Mouse (Mus musculus) midbrain, embryonic 10.5 days (tissue): ENCODE measurements at regions not wholly inside any gene's neighbourhood (a gene's known extent, or its start where the extent isn't known, plus 50 kb on each side); places are given as distances from the start of the nearest gene placed in this dataset.
A peak's percentile ranks its signal among the peaks of the same experiment; 100 is the strongest.

Experiments used
- DNase-seq: peaks from one replicate; pipeline ENCODE4 v3.0.0-alpha.2; 2017; ENCODE audit warnings: low spot score
- H3K27ac ChIP-seq: fragments of 300-500 bp; sonication (generic); replicated peaks from 2 replicates; pipeline ENCODE4 v1.5.1; 2016; ENCODE audit warnings: mild to moderate bottlenecking
- H3K27me3 ChIP-seq: fragments of 300-500 bp; sonication (generic); 2 replicates; pipeline ENCODE4 v1.6.1; 2016; ENCODE audit warnings: low read depth, mild to moderate bottlenecking; ENCODE audit not compliant: poor library complexity, severe bottlenecking
- H3K36me3 ChIP-seq: fragments of 300-500 bp; sonication (generic); 2 replicates; pipeline ENCODE4 v1.6.1; 2016; ENCODE audit warnings: mild to moderate bottlenecking, moderate library complexity
- H3K4me1 ChIP-seq: fragments of 300-500 bp; sonication (generic); 2 replicates; pipeline ENCODE4 v1.6.1; 2016
- H3K4me3 ChIP-seq: fragments of 300-500 bp; sonication (generic); 2 replicates; pipeline ENCODE4 v1.5.1; 2016; ENCODE audit warnings: mild to moderate bottlenecking, moderate library complexity
- H3K9me3 ChIP-seq: fragments of 300-500 bp; sonication (generic); replicated peaks from 2 replicates; pipeline ENCODE4 v1.6.1; 2016; ENCODE audit warnings: mild to moderate bottlenecking
- WGBS: fragments of 180-500 bp; shearing (Covaris S2); methylation state at CpG from one replicate; pipeline ENCODE4 v1.1.7; 2016; 5-methylcytosine and 5-hydroxymethylcytosine counted together

DNA sequence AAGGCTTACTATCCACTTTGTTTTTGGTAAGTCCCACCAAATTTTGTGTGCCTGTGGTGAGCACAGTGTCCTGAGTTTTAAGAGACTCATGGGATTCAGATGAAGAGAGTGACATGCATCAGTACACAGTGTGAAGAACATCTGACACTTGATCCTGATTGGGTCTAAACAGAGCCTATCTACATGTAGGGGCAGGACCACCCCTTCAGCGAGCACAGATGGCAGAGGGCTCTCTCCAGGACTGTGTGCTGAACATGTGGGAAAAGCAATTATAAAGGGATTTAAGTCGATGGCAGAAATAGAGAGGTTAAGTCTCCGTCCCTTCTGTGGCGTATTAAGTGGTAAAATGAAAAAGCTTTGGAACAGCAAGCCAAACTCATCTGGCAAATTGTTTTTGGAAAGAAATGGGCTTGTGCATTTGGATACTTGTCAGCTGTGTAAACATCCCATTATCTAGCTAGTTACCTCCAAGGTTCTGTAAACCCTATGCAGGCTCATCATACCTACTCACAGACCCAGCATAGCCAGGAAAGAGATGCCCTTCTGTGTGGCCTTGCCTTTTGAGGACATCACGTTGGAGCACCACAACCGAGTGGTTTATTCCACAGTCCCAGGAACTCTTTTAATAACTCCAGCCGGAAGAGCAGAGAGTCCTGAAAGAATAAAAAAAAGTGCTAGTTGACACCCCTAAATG lies 381.3 kb upstream of the Cdh11 start:
- peaks cover 8% of the 10 kb centered on the region; the same call in 1 of the 2 replicates for H3K4me1 ChIP-seq
- no peaks in the 10 kb centered on the region for H3K9me3 ChIP-seq
- H3K27ac ChIP-seq = no peak overlapping the region
- peak; percentile 27 for DNase-seq
- H3K4me3 ChIP-seq = no peak overlapping the region
- no peaks in the 10 kb centered on the region for H3K36me3 ChIP-seq
- H3K27me3 ChIP-seq = no peaks in the 10 kb centered on the region
- 60% methylated on average over 7 of the region's 7 CpGs for WGBS

DNA sequence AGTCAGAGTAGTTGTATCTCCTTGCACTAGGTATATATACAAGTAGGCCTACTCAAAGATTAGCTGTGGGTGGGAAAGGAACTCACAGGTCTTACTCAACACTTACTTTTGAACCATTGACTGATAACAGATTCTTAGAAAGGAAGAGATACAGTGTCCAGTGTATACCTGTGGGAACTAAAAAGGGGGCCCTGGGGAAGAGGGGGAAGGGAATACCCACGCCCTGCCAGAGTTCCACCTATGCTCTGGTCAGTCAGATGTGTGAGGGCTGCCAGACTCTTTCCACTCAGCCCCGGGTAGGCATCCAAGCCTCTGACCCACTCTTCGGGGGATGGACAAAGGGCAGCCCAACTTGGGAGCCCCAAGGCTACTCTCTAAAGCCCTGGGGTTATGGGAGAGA lies 387.9 kb upstream of the Cdh11 start:
- no peaks in the 10 kb centered on the region for H3K27me3 ChIP-seq
- no peaks in the 10 kb centered on the region for H3K9me3 ChIP-seq
- no peak for DNase-seq
- WGBS = 82% methylated on average over 3 of the region's 3 CpGs
- no peak overlapping the region for H3K4me3 ChIP-seq
- H3K4me1 ChIP-seq = 0 out of 2 replicates have a peak, but pooled peaks cover 3% of the 10 kb centered on the region
- H3K27ac ChIP-seq = peak overlapping the region; percentile 55
- H3K36me3 ChIP-seq = no peaks in the 10 kb centered on the region

GRCm38 (mm10) chr8:103173803-103174429 lies 388.5 kb upstream of the Cdh11 start:
- Histone ChIP-seq H3K4me3 (no peak overlapping the region), H3K27me3 (no peaks in the 10 kb centered on the region), H3K36me3 (no peaks in the 10 kb centered on the region), H3K27ac (peak overlapping the region; percentile 55), H3K4me1 (0 out of 2 replicates have a peak, but pooled peaks cover 3% of the 10 kb centered on the region), H3K9me3 (no peaks in the 10 kb centered on the region)
- WGBS = 79% methylated on average over 5 of the region's 5 CpGs
- DNase-seq = no peak

DNA sequence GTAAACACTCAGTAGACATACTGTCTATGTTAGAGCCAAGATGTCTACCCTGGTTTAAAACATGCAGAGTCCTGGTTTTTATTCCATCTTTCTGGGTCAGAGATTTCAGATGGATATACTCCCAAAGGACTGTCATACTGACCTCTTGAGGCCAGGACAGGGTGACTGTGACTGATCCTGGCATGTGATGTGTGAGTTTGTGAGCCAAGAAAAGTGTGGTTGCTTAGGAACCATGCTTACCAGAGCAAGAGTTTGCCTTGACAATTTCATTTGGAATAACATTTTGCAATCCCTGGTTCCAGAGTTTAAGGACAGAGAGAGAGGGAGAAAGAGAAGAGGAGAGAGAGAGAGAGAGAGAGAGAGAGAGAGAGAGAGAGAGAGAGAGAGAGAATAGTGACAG lies 395.2 kb upstream of the Cdh11 start:
- no peak for DNase-seq
- Histone ChIP-seq H3K9me3 (no peaks in the 10 kb centered on the region), H3K4me1 (no peaks in the 10 kb centered on the region)

DNA sequence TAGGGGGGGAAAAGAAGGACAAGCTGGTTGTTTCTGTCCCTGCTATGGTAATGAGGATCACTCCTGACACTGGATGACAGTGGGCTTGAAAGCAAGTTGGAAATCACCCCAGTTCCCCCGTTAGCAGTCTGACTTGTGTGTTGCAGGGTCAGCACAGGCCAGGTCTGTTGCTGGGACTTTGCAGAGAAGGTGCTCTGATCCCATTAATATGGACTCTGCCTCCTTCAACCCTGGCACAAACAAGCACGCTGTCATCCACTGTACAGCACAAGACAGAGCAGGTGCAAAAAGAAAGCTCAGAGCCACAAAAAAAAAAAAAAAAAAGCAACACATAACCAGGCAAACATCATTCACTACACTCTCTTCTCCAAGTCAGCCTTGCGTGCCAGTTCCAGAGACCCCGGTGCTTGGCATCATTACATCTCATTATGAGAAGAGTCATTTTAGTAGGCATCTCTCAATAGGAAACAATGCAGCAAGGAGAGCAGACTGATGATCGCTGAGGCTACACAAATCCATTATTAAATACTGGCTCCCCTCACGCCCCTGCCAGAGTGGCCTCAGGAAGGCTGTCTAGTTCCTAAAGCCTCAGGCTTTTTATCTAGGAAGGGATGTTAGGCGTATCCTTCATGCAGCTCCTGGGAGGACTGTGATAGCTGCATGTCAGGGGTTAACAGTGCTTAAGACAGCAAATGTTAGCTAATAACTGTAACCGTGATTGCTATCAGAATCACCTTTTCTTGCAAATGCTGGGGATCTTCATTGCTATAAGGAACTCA lies 403.5 kb upstream of the Cdh11 start:
- Histone ChIP-seq H3K4me1 (no peaks in the 10 kb centered on the region), H3K27me3 (no peaks in the 10 kb centered on the region), H3K36me3 (no peaks in the 10 kb centered on the region), H3K9me3 (0 out of 2 replicates have a peak, but pooled peaks cover 3% of the 10 kb centered on the region), H3K27ac (no peak overlapping the region), H3K4me3 (no peak overlapping the region)
- WGBS = 74% methylated on average over 8 of the region's 8 CpGs
- no peak for DNase-seq

More for the DNA sequence above, 395.2 kb upstream of the Cdh11 start:
- Histone ChIP-seq H3K4me3 (no peak overlapping the region), H3K27ac (no peak overlapping the region), H3K27me3 (no peaks in the 10 kb centered on the region), H3K36me3 (no peaks in the 10 kb centered on the region)

- Histone ChIP-seq H3K4me3 (no peak overlapping the region), H3K9me3 (0 out of 2 replicates have a peak, but pooled peaks cover 3% of the 10 kb centered on the region), H3K27ac (no peak overlapping the region), H3K36me3 (no peaks in the 10 kb centered on the region), H3K4me1 (0 out of 2 replicates have a peak, but pooled peaks cover 3% of the 10 kb centered on the region), H3K27me3 (no peaks in the 10 kb centered on the region)
- no peak for DNase-seq
- 83% methylated on average over 3 of the region's 3 CpGs for WGBS
Observed at GRCm38 (mm10) chr8:103198251-103198650, 412.8 kb upstream of the Cdh11 start.

GRCm38 (mm10) chr8:103199696-103200615 lies 414.5 kb upstream of the Cdh11 start:
- Histone ChIP-seq H3K4me3 (no peak overlapping the region), H3K36me3 (no peaks in the 10 kb centered on the region), H3K27me3 (no peaks in the 10 kb centered on the region), H3K9me3 (no peaks in the 10 kb centered on the region), H3K4me1 (0 out of 2 replicates have a peak, but pooled peaks cover 3% of the 10 kb centered on the region), H3K27ac (no peak overlapping the region)
- DNase-seq = no peak
- WGBS = 85% methylated on average over 11 of the region's 11 CpGs

DNA sequence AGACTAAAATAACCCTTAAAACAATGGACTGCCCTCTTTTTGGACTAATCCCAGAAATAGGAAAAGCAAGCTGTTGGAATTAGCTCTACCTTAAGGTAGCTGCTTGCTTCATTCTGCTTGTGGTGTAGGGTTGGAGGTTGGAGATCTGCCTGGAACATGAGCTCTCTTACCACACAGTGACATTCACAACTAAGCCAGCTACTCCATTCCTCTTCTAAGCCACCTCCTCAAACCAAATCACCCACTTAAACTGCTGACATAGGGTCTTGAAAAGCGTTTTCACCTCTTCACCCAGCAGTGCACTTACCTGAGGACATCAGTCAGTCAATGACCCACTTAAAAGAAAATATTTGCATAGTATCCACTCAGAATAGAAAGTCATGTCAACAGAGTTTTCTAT lies 418.3 kb upstream of the Cdh11 start:
- no peaks in the 10 kb centered on the region for H3K36me3 ChIP-seq
- no peaks in the 10 kb centered on the region for H3K27me3 ChIP-seq
- H3K4me1 ChIP-seq = 0 out of 2 replicates have a peak, but pooled peaks cover 3% of the 10 kb centered on the region
- no peaks in the 10 kb centered on the region for H3K9me3 ChIP-seq
- DNase-seq = no peak
- no peak overlapping the region for H3K4me3 ChIP-seq
- WGBS = 61% methylated on average over 1 of the region's 1 CpGs
- H3K27ac ChIP-seq = no peak overlapping the region

DNA sequence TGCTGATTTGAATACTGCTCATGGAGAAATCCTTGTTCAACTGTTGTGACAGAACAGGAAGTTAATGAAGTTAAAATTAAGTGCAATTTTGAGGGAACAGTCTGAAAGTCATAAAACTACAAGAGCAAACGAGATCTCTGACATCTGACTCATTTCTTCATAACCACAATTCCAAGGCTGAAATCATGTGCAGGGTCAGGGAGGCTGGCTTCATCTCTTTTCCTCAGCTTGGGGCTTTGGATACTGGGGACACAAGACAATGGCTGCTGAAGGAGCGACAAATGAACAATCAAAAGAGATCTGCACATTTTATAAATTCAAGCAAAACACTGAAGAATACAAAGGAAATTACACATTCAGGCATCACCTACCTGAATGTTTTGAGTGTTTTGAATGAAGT lies 429.2 kb upstream of the Cdh11 start:
- Histone ChIP-seq H3K4me1 (no peaks in the 10 kb centered on the region), H3K27me3 (no peaks in the 10 kb centered on the region), H3K4me3 (no peak overlapping the region), H3K36me3 (no peaks in the 10 kb centered on the region), H3K9me3 (no peaks in the 10 kb centered on the region), H3K27ac (no peak overlapping the region)
- 82% methylated on average over 2 of the region's 2 CpGs for WGBS
- no peak for DNase-seq

DNA sequence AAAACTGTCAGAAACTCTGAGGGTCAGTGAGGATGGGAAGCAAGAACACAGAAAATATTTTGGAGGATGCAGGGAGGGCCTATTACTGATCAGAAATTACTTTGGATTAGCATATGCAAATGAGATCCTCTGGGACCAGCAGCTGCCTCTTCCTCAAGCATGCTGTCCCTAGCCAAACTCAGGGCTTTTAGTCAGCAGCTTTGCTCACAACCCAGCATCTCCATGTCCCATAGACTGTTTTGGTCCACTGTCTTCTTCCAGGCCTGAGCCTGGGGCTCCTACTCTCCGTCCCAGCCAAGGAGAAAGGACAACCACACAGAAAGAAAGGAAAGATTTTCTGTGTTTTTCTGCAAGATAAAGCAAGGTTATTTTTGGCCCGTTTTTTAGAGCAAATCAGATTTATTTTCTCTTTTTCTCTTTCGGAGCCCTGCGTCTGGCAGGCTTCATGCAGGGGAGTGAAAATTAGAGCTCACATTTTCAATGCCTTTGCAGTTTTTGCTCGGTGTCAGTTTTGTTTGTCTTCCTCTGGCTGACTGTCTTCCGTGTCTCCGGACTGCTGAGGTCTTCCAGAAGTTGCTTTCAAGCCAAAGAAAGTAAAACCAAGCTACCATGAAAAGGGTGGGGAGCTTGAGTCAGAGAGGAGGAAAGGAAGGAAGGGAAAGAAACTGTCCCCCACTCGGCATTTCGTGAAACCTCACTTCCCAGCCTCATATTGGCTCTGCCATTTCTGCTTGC lies 445.5 kb upstream of the Cdh11 start:
- no peak for DNase-seq
- H3K9me3 ChIP-seq = no peaks in the 10 kb centered on the region
- WGBS = 72% methylated on average over 9 of the region's 9 CpGs
- H3K27ac ChIP-seq = 0 out of 2 replicates have a peak overlapping the region, but pooled peaks have one; percentile 40
- no peaks in the 10 kb centered on the region for H3K27me3 ChIP-seq
- H3K4me1 ChIP-seq = no peaks in the 10 kb centered on the region
- no peaks in the 10 kb centered on the region for H3K36me3 ChIP-seq
- no peak overlapping the region for H3K4me3 ChIP-seq

DNA sequence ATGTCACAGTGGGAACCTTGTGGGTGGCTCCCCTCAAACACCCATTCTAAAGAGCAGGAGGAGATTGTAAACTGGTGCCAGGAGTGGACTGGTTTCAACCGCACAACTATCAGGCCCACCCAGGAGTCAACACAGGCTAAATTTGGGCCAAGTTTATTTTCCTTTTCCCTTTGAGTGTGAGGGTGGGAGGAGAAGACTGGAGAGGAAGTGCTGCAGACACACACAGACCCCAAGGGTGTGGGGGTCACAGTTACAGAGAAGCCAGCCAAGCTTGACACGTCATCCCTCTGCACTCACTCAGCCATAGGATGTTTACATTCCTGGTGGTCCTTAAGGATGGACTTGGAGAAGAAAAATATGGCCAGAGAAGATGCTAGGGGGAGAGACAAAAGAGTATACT lies 448.9 kb upstream of the Cdh11 start:
- WGBS = 56% methylated on average over 2 of the region's 2 CpGs
- Histone ChIP-seq H3K27ac (no peak overlapping the region), H3K4me1 (no peaks in the 10 kb centered on the region), H3K9me3 (no peaks in the 10 kb centered on the region), H3K4me3 (no peak overlapping the region), H3K36me3 (no peaks in the 10 kb centered on the region), H3K27me3 (no peaks in the 10 kb centered on the region)
- peak; percentile 19 for DNase-seq
